Mouse (Mus musculus): ENCODE data around the gene Nsun6.

Nsun6 gene

GRCm38 (mm10) chr2:14992531-14992930 is 62.3 kb downstream of the Nsun6 start:
- no peak for DNase-seq (ENCODE audit: low spot score)

- no peak for DNase-seq (ENCODE audit: low spot score)
Measured at GRCm38 (mm10) chr2:14989350-14989749, 65.5 kb downstream of the Nsun6 start.

DNA sequence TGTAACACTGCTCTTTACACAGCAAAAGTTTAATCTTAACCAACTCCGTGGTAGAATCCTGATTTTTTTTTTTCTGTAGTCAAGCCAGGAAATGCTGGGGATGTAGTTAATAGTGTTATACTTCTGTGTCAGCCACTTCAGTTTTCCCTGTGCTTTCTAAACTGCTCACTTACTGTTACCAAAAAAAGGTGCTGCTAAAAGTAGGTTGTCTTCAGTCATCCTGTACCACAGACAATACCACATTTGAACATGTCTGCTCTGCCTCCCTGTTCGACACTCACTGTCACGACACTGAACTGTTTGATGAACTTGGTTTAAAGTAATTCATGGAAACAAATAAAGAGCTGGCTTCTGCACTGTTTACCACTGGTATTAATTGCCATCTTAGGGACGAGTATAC is 66.4 kb downstream of the Nsun6 start:
- no peak for DNase-seq (ENCODE audit: low spot score)

GRCm38 (mm10) chr2:14984029-14984428 is 70.8 kb downstream of the Nsun6 start:
- DNase-seq (ENCODE audit: low spot score): no peak

- DNase-seq (ENCODE audit: low spot score): no peak
Measured at GRCm38 (mm10) chr2:14961493-14961892, 93.4 kb downstream of the Nsun6 start.

DNA sequence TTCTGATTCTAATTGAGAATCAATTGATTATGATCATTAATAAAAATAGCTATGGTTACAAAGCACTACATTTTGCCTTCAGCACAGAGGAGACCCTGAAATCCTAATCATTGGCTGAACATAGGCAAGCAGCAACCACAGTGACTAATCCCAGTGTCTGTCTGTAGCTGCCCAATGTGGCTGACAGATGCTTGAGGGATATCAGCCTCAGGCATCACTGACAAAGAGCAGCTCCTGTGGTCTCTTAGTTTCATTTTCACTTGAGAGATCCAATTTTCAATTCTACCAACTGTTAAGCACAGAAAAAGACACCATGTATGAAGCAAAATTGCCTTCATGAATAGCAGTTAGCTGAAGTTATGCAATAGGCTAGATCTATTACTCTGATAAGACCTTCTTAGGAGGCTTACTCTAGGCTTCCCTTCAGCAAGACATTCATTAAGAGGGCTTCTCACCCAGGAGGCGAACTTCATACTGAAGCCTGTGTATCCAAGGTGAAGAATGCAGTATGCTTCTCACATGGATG is 93.8 kb downstream of the Nsun6 start:
- DNase-seq (ENCODE audit: low spot score): no peak

DNA sequence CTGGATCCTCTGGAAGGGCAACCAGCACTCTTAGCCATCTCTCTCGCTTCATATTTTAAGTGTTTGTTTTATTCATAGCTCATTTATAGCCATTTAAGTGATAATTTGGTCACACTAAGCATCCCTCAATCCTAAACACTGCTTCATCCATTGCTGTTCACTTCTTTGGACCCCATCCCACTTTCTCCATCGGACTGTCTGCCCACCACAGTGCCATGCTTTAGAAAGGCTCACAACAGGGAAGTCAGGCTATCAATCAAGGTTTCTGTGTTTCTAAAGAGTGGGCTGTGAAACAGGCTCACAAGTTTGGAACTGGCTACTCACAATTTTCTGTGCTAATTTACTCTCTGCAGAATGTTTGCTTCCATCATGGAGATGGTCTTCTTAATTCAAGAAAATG is 101.8 kb downstream of the Nsun6 start:
- no peak for DNase-seq (ENCODE audit: low spot score)

All from embryo, embryonic 10.5 days (tissue).